Mouse (Mus musculus) gastrocnemius, postnatal 14 days (tissue): ENCODE results near the gene Prkag2. TPM values are rescaled to one million over a fixed set of nuclear protein-coding genes. Genes with fewer than 3 reads are reported as not detected.

ENCODE experiments used
- DNase-seq: peaks from one replicate; pipeline ENCODE4 v3.0.0; 2021; ENCODE audit warnings: mixed read lengths
- intact Hi-C: fragments of 180-260 bp; cut with DNase I; formaldehyde crosslinking; loops from one replicate; pipeline ENCODE4 v1.15.1; 2025; ENCODE audit warnings: low total_unique reads
- total RNA-seq, 2 experiments: library from RNA; stranded (reverse); gene quantifications; 2 replicates each; pipeline ENCODE4 v1.2.3; 2021

Prkag2 gene
- total RNA-seq, 2 experiments from 2014 or later, result 13.1 to 15.1 TPM

DNA sequence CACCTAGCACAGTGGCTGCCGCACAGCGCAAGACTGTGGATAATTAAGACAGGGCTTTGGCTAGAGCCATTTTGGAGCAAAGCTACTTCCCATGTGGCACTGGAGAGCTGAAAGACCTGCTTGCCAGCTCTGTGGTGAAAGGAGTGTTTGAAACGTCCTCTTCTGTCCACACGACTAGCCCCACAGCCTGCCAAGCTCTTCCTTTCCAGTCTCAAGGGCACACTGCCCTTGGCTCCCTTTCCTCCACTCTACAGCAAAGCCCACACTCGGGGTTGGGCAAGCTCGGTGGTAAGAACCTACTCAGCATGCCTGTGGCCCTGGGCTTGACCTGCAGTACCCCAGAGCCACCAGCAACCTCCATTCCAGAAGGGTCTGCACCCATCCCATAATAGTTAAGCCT is 118.7 kb downstream of the Prkag2 start:
- intact Hi-C loops, result no loop called here
- DNase-seq, result no peak

GRCm38 (mm10) chr5:24979968-24980345 is 120.5 kb downstream of the Prkag2 start:
- no peak for DNase-seq
- intact Hi-C loops, result no loop called here

- no peak for DNase-seq
- intact Hi-C loops, result no loop called here
These were observed 121.0 kb downstream of the Prkag2 start for GRCm38 (mm10) chr5:24979312-24979967.

DNA sequence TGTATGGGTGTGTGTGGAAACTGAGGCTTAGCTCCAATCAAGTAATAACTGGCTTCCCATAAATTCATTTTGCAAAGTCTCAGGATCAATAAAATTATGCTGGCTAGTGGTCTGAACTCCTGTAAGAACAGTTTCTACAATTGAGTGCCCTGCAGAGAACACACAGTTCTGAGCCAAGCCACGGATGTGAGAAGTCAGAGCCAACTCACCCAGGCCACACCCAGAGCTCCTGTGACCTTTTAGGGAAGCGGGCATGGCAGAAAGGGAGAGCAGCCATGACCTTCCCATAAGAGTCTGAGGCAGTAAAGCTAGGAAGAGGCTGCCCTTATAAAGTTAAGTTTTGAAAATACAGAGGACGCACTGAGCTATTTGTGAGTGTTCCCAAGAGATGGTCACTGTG is 123.5 kb downstream of the Prkag2 start:
- DNase-seq, result no peak

DNA sequence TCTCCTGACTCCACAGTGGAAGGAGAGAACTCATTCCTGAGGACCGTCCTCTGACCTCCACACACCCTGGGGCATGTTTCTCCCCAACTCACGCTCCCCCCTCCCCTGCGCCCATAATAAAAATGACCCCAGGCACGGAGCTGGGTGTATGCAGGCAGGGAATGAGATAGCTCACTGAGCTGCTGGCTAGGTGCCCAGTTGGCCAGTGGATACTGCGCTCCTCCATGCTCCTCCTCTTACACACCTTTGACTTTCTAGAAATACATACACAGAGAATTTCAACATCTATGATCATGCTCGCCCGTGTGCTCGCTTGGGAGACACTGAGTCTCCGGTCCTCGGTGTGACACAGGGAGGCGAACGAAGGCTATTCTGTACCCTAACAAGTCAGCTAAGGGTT is 124.2 kb downstream of the Prkag2 start:
- intact Hi-C loops, result no loop called here
- peak; percentile 43 for DNase-seq

More for the DNA sequence above, 123.5 kb downstream of the Prkag2 start:
- intact Hi-C loops, result no loop called here

DNA sequence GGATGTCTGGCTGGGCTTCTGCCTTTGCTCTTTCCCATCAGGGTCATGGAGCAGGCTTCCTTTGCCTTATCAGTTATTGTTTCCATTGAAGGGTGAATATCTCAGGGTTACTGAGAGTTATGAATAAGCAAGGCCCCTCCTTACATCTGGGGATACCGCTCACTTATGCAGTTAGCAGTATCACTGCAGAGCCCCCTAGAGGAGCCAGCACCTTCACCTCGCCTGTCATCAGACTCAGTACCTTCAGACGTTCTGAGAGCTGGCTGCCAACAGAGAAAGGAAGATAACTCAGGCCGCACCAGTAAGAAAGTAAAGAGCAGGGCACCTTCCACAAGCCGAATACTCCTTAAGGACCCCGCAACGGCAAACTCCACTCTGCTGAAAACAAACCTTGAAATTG is 125.3 kb downstream of the Prkag2 start:
- DNase-seq, result no peak
- intact Hi-C loops, result no loop called here

DNA sequence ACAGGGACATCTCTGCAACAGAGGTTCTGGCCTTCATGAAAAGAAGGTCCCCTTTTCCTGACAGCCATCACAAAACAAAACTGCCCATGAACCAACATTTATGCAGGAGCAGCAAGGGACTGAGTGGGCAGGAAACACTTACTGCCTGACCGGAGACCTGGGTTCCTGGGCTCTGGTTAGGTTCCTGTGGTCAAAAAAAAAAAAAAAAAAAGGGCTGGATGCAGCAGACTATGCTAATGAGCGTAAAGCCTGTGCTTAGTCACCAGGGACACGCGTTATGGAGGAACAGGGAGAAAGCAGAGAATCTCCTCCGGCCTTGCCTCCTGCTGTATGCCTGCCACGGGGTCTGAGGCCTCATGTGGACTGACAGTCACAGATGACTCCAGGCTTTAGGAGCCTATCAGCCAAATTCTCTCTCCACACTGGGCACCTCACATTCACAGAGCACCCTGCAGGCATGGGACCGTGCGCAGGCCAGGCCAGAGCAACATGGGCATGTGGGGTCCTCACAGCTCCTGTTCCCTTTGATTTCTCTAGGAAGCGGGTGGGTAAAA is 126.7 kb downstream of the Prkag2 start:
- intact Hi-C loops, result no loop called here

GRCm38 (mm10) chr5:24973228-24973627 is 127.2 kb downstream of the Prkag2 start:
- DNase-seq, result peak; percentile 79
- intact Hi-C loops, result no loop called here

More for the DNA sequence above, 126.7 kb downstream of the Prkag2 start:
- DNase-seq, result no peak

GRCm38 (mm10) chr5:24970552-24971275 is 129.7 kb downstream of the Prkag2 start:
- intact Hi-C loops, result no loop called here
- no peak for DNase-seq

GRCm38 (mm10) chr5:24969241-24969880 is 131.1 kb downstream of the Prkag2 start:
- intact Hi-C loops, result no loop called here
- DNase-seq, result no peak

- intact Hi-C loops, result no loop called here
- DNase-seq, result no peak
These were observed 131.7 kb downstream of the Prkag2 start for GRCm38 (mm10) chr5:24968792-24969191.

- DNase-seq, result no peak
- intact Hi-C loops, result no loop called here
These were observed 132.4 kb downstream of the Prkag2 start for GRCm38 (mm10) chr5:24967898-24968535.

DNA sequence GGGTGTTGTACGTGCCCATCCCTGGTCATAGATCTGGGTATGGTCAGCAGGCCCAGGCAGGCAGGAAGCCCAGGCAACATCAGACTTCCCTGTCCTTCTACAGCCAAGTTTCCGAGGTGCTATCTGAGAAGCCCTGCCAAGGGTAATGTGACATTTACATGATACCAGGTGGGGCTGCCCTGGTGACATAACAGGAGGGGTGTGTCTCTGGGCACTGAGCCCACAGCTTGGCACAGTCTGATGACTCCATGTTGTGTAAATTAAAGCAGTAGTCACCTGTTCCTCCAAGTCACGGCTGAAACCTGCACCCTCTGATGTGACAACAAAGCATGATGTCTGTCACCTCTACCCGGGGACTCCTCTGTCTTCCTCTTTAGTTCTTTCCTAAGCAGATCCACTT is 136.7 kb downstream of the Prkag2 start:
- peak; percentile 45 for DNase-seq
- intact Hi-C loops, result no loop called here

- intact Hi-C loops, result no loop called here
These were observed 139.7 kb downstream of the Prkag2 start for GRCm38 (mm10) chr5:24960791-24961190.

GRCm38 (mm10) chr5:24959758-24960157 is 140.7 kb downstream of the Prkag2 start:
- DNase-seq, result no peak
- intact Hi-C loops, result loop anchor here (5.0 kb wide), 1 partner anchor 42 kb away; no protein-coding TSS in a partner anchor

More at GRCm38 (mm10) chr5:24960791-24961190, 139.7 kb downstream of the Prkag2 start:
- peak; percentile 86 for DNase-seq

DNA sequence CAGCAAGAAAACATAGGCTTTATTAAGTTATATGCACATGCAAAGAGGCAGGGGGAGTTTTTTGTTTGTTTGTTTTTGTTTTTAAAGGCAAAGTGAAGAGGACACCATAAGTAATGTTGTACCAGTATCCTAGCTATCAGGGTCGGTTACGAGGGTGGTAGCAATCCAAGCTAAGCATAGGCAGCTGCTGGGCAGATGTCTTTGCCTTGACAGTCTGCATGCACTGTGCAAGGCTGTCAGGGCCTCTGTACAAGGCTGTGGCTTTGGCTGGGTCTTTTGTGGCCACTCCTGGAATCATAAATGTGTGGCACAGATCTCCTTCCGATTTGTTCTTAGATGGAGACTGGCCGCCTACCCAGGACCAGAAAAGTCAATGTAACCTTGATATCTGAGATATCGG is 141.8 kb downstream of the Prkag2 start:
- intact Hi-C loops, result loop anchor here (5.0 kb wide), 1 partner anchor 41 kb away; no protein-coding TSS in a partner anchor
- DNase-seq, result no peak

- DNase-seq, result no peak
- intact Hi-C loops, result loop anchor here (5.0 kb wide), 1 partner anchor 40 kb away; no protein-coding TSS in a partner anchor
These were observed 143.6 kb downstream of the Prkag2 start for GRCm38 (mm10) chr5:24956891-24957290.

DNA sequence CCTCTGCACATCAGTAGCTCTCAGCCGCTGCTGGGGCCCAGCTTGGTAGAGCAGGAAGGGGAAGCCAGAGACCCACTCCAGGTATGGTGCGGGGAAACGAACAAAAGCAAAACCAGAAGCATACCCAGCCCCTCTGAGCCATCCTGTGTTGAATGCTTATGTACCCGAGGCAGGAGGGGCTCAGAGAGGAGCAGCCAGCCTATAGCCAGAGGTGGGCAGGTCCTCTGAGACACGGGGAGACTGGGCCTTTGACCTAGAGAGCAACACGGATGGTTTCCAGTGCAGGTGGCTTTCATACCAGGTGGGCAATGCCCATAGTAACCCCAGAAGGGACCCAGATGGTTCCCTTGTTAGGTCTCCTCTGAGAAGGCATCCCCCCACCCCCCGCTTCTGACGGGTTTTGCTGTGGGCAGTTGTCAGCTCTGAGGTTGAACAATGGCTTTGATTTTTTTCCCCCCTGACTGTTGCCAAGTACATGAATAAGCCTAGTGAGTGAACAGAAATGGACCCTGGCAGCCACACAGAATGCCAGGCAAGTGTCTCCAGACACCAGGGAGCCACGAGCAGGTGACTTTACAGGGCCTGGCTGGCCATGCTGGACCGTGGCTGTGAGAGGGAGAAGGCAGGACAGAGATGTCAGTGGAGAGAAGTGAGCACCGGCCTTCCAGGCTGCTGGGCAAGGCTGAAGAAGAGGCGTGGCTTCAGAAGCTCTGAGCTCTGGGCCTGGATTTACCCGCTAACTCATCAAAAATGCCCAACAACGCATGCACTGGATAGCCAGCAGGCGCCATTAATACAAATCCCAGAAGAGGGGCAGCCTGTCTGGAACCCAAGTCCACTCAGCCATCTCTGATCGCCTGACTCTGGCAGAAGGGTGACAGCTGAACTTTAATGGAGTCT is 147.3 kb downstream of the Prkag2 start:
- intact Hi-C loops, result no loop called here
- DNase-seq, result no peak

DNA sequence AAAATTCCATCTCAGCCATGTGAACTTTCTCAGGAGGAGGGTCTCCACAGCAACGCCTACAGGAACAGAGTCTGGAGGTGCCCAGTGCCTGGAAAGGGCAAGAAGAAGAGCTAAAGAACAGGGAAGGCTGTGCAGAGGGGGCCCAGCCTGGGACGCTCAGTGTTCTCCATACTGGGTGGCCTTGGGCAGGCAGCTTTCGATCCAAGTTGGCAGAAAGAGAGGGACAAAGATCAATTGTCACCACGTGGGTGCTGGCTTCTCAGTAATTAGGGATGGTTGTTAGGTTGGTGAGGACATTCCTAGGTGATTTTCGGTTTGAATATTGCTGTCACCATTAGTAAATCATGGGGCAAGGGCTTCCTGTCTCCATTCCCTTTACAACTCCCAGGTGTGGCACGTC is 148.2 kb downstream of the Prkag2 start:
- intact Hi-C loops, result no loop called here
- no peak for DNase-seq
